Mouse (Mus musculus): ENCODE data around the gene Stt3a. TPM values are rescaled to one million over a fixed set of nuclear protein-coding genes. Genes with fewer than 3 reads are reported as not detected.

The Stt3a gene
- 140 and 166 TPM in 2 replicates for polyA plus RNA-seq (2014; fragmentation: Nextera tagmentation; extraction: Ambion mirVana)

- Histone ChIP-seq H3K27ac (ENCODE audit: low read depth, low read length) (peak within 1 kb of the TSS; percentile 30; the same call in 1 of the 2 replicates), H3K4me3 (ENCODE audit: low read depth, low read length) (peak within 1 kb of the TSS; percentile 97), H3K9me3 (ENCODE audit: control insufficient read depth, low read length) (no peaks in the 10 kb centered on the region), H3K36me3 (ENCODE audit: control insufficient read depth, insufficient read depth, low read length) (no peaks in the 10 kb centered on the region), H3K4me1 (replicated peaks; ENCODE audit: control insufficient read depth, insufficient read depth, low read length) (no peaks in the 10 kb centered on the region; the same call in 1 of the 2 replicates), H3K27me3 (ENCODE audit: control insufficient read depth, insufficient read depth, low read length) (no peaks in the 10 kb centered on the region), H3K4me2 (replicated peaks; ENCODE audit: low read depth, low read length) (peak within 1 kb of the TSS; percentile 77), H3K9ac (ENCODE audit: low read depth, low read length) (peak within 1 kb of the TSS; percentile 91)
- WGBS = under 1% methylated on average over 60 of the region's 60 CpGs
- ATAC-seq (ENCODE audit: low FRiP score) (peak; percentile 100), DNase-seq (ENCODE audit: low spot score) (peak; percentile 98)
These were observed at the start of gene Stt3a for GRCm38 (mm10) chr9:36767203-36768143. TSS of gene Stt3a (minus strand) at chr9:36767679.

- no peaks in the 10 kb centered on the region for H3K36me3 ChIP-seq (ENCODE audit: control insufficient read depth, insufficient read depth, low read length)
- H3K4me1 ChIP-seq (replicated peaks; ENCODE audit: control insufficient read depth, insufficient read depth, low read length) = no peaks in the 10 kb centered on the region
- H3K27ac ChIP-seq (ENCODE audit: low read depth, low read length) = no peak overlapping the region
- H3K27me3 ChIP-seq (ENCODE audit: control insufficient read depth, insufficient read depth, low read length) = no peaks in the 10 kb centered on the region
- 73% methylated on average over 3 of the region's 3 CpGs for WGBS
- no peak for ATAC-seq (ENCODE audit: low FRiP score)
- no peaks in the 10 kb centered on the region for H3K9me3 ChIP-seq (ENCODE audit: control insufficient read depth, low read length)
- no peak overlapping the region for H3K4me3 ChIP-seq (ENCODE audit: low read depth, low read length)
- H3K9ac ChIP-seq (ENCODE audit: low read depth, low read length) = no peak overlapping the region
- no peak overlapping the region for H3K4me2 ChIP-seq (replicated peaks; ENCODE audit: low read depth, low read length)
- DNase-seq (ENCODE audit: low spot score) = no peak
These were observed 47.0 kb upstream of the Stt3a start for GRCm38 (mm10) chr9:36814486-36814885.

GRCm38 (mm10) chr9:36808126-36808785 is 40.8 kb upstream of the Stt3a start:
- Histone ChIP-seq H3K27me3 (ENCODE audit: control insufficient read depth, insufficient read depth, low read length) (no peaks in the 10 kb centered on the region), H3K9me3 (ENCODE audit: control insufficient read depth, low read length) (no peaks in the 10 kb centered on the region), H3K36me3 (ENCODE audit: control insufficient read depth, insufficient read depth, low read length) (no peaks in the 10 kb centered on the region), H3K4me3 (ENCODE audit: low read depth, low read length) (no peak overlapping the region), H3K9ac (ENCODE audit: low read depth, low read length) (no peak overlapping the region), H3K4me1 (replicated peaks; ENCODE audit: control insufficient read depth, insufficient read depth, low read length) (no peaks in the 10 kb centered on the region), H3K4me2 (replicated peaks; ENCODE audit: low read depth, low read length) (no peak overlapping the region), H3K27ac (ENCODE audit: low read depth, low read length) (no peak overlapping the region)
- DNase-seq (ENCODE audit: low spot score) (no peak), ATAC-seq (ENCODE audit: low FRiP score) (no peak)
- 93% methylated on average over 5 of the region's 5 CpGs for WGBS

GRCm38 (mm10) chr9:36805256-36805975 is 37.9 kb upstream of the Stt3a start:
- H3K4me1 ChIP-seq (replicated peaks; ENCODE audit: control insufficient read depth, insufficient read depth, low read length) = no peaks in the 10 kb centered on the region
- 86% methylated on average over 3 of the region's 3 CpGs for WGBS
- no peaks in the 10 kb centered on the region for H3K27me3 ChIP-seq (ENCODE audit: control insufficient read depth, insufficient read depth, low read length)
- no peak overlapping the region for H3K27ac ChIP-seq (ENCODE audit: low read depth, low read length)
- H3K36me3 ChIP-seq (ENCODE audit: control insufficient read depth, insufficient read depth, low read length) = no peaks in the 10 kb centered on the region
- no peaks in the 10 kb centered on the region for H3K9me3 ChIP-seq (ENCODE audit: control insufficient read depth, low read length)
- ATAC-seq (ENCODE audit: low FRiP score) (no peak), DNase-seq (ENCODE audit: low spot score) (no peak)
- H3K4me3 ChIP-seq (ENCODE audit: low read depth, low read length) = no peak overlapping the region
- H3K4me2 ChIP-seq (replicated peaks; ENCODE audit: low read depth, low read length) = no peak overlapping the region
- no peak overlapping the region for H3K9ac ChIP-seq (ENCODE audit: low read depth, low read length)

- Histone ChIP-seq H3K27ac (ENCODE audit: low read depth, low read length) (no peak overlapping the region), H3K36me3 (ENCODE audit: control insufficient read depth, insufficient read depth, low read length) (no peaks in the 10 kb centered on the region), H3K4me3 (ENCODE audit: low read depth, low read length) (no peak overlapping the region), H3K9me3 (ENCODE audit: control insufficient read depth, low read length) (no peaks in the 10 kb centered on the region), H3K4me2 (replicated peaks; ENCODE audit: low read depth, low read length) (no peak overlapping the region), H3K9ac (ENCODE audit: low read depth, low read length) (no peak overlapping the region), H3K27me3 (ENCODE audit: control insufficient read depth, insufficient read depth, low read length) (no peaks in the 10 kb centered on the region), H3K4me1 (replicated peaks; ENCODE audit: control insufficient read depth, insufficient read depth, low read length) (no peaks in the 10 kb centered on the region)
- 83% methylated on average over 3 of the region's 3 CpGs for WGBS
- DNase-seq (ENCODE audit: low spot score) = no peak
- no peak for ATAC-seq (ENCODE audit: low FRiP score)
These were observed 36.4 kb upstream of the Stt3a start for GRCm38 (mm10) chr9:36803926-36804325.

GRCm38 (mm10) chr9:36803386-36803785 is 35.9 kb upstream of the Stt3a start:
- ATAC-seq (ENCODE audit: low FRiP score) (no peak), DNase-seq (ENCODE audit: low spot score) (no peak)
- Histone ChIP-seq H3K4me3 (ENCODE audit: low read depth, low read length) (no peak overlapping the region), H3K27ac (ENCODE audit: low read depth, low read length) (no peak overlapping the region), H3K9me3 (ENCODE audit: control insufficient read depth, low read length) (no peaks in the 10 kb centered on the region), H3K4me1 (replicated peaks; ENCODE audit: control insufficient read depth, insufficient read depth, low read length) (no peaks in the 10 kb centered on the region), H3K9ac (ENCODE audit: low read depth, low read length) (no peak overlapping the region), H3K36me3 (ENCODE audit: control insufficient read depth, insufficient read depth, low read length) (no peaks in the 10 kb centered on the region), H3K4me2 (replicated peaks; ENCODE audit: low read depth, low read length) (no peak overlapping the region), H3K27me3 (ENCODE audit: control insufficient read depth, insufficient read depth, low read length) (no peaks in the 10 kb centered on the region)
- WGBS = 80% methylated on average over 6 of the region's 6 CpGs

- H3K4me1 ChIP-seq (replicated peaks; ENCODE audit: control insufficient read depth, insufficient read depth, low read length) = no peaks in the 10 kb centered on the region
- no peak overlapping the region for H3K9ac ChIP-seq (ENCODE audit: low read depth, low read length)
- H3K36me3 ChIP-seq (ENCODE audit: control insufficient read depth, insufficient read depth, low read length) = no peaks in the 10 kb centered on the region
- H3K4me3 ChIP-seq (ENCODE audit: low read depth, low read length) = no peak overlapping the region
- H3K27me3 ChIP-seq (ENCODE audit: control insufficient read depth, insufficient read depth, low read length) = no peaks in the 10 kb centered on the region
- no peak overlapping the region for H3K4me2 ChIP-seq (replicated peaks; ENCODE audit: low read depth, low read length)
- no peak for DNase-seq (ENCODE audit: low spot score)
- no peaks in the 10 kb centered on the region for H3K9me3 ChIP-seq (ENCODE audit: control insufficient read depth, low read length)
- H3K27ac ChIP-seq (ENCODE audit: low read depth, low read length) = no peak overlapping the region
- no peak for ATAC-seq (ENCODE audit: low FRiP score)
- 88% methylated on average over 3 of the region's 3 CpGs for WGBS
These were observed 35.5 kb upstream of the Stt3a start for GRCm38 (mm10) chr9:36802951-36803350.

GRCm38 (mm10) chr9:36801961-36802360 is 34.5 kb upstream of the Stt3a start:
- WGBS = 91% methylated on average over 2 of the region's 2 CpGs
- Histone ChIP-seq H3K27ac (ENCODE audit: low read depth, low read length) (no peak overlapping the region), H3K4me2 (replicated peaks; ENCODE audit: low read depth, low read length) (no peak overlapping the region), H3K9ac (ENCODE audit: low read depth, low read length) (no peak overlapping the region), H3K4me3 (ENCODE audit: low read depth, low read length) (no peak overlapping the region), H3K27me3 (ENCODE audit: control insufficient read depth, insufficient read depth, low read length) (no peaks in the 10 kb centered on the region), H3K36me3 (ENCODE audit: control insufficient read depth, insufficient read depth, low read length) (no peaks in the 10 kb centered on the region), H3K4me1 (replicated peaks; ENCODE audit: control insufficient read depth, insufficient read depth, low read length) (no peaks in the 10 kb centered on the region), H3K9me3 (ENCODE audit: control insufficient read depth, low read length) (no peaks in the 10 kb centered on the region)
- DNase-seq (ENCODE audit: low spot score) (no peak), ATAC-seq (ENCODE audit: low FRiP score) (no peak)

All from hindbrain, embryonic 11.5 days (tissue).